Mouse (Mus musculus) splenic B cell, adult 2 months (primary cell): ENCODE results near the gene Dlgap1.

ENCODE experiments used
- DNase-seq: peaks from one replicate; pipeline ENCODE4 v3.0.0-alpha.2; 2011; ENCODE audit warnings: low read depth, low spot score
- H3K27me3 ChIP-seq: 2 replicates; pipeline ENCODE4 v1.6.1; 2012; ENCODE audit warnings: mild to moderate bottlenecking, low read length, moderate library complexity, mixed read lengths; ENCODE audit not compliant: control insufficient read depth, poor library complexity, insufficient read depth, severe bottlenecking
- H3K36me3 ChIP-seq: 2 replicates; pipeline ENCODE4 v1.6.1; 2012; ENCODE audit warnings: mild to moderate bottlenecking, low read length, moderate library complexity, mixed read lengths; ENCODE audit not compliant: control insufficient read depth, poor library complexity, insufficient read depth, severe bottlenecking

Dlgap1 gene

GRCm38 (mm10) chr17:70434549-70434948, 465.7 kb downstream of the Dlgap1 start:
- Histone ChIP-seq H3K36me3 (no peaks in the 10 kb centered on the region), H3K27me3 (no peaks in the 10 kb centered on the region)
- no peak for DNase-seq

- no peak for DNase-seq
Measured at GRCm38 (mm10) chr17:70435612-70436011, 466.7 kb downstream of the Dlgap1 start.

GRCm38 (mm10) chr17:70437229-70437628, 468.4 kb downstream of the Dlgap1 start:
- Histone ChIP-seq H3K27me3 (no peaks in the 10 kb centered on the region), H3K36me3 (no peaks in the 10 kb centered on the region)
- no peak for DNase-seq

More at GRCm38 (mm10) chr17:70435612-70436011, 466.7 kb downstream of the Dlgap1 start:
- H3K27me3 ChIP-seq = no peaks in the 10 kb centered on the region
- no peaks in the 10 kb centered on the region for H3K36me3 ChIP-seq

GRCm38 (mm10) chr17:70442976-70443375, 474.1 kb downstream of the Dlgap1 start:
- no peaks in the 10 kb centered on the region for H3K36me3 ChIP-seq
- DNase-seq = no peak
- no peaks in the 10 kb centered on the region for H3K27me3 ChIP-seq

GRCm38 (mm10) chr17:70446451-70446850, 477.6 kb downstream of the Dlgap1 start:
- H3K36me3 ChIP-seq = no peaks in the 10 kb centered on the region
- DNase-seq = no peak

GRCm38 (mm10) chr17:70455036-70455435, 486.2 kb downstream of the Dlgap1 start:
- DNase-seq = no peak
- H3K36me3 ChIP-seq = no peaks in the 10 kb centered on the region
- H3K27me3 ChIP-seq = no peaks in the 10 kb centered on the region

More at GRCm38 (mm10) chr17:70446451-70446850, 477.6 kb downstream of the Dlgap1 start:
- no peaks in the 10 kb centered on the region for H3K27me3 ChIP-seq

GRCm38 (mm10) chr17:70457103-70457502, 488.2 kb downstream of the Dlgap1 start:
- no peak for DNase-seq
- H3K27me3 ChIP-seq = no peaks in the 10 kb centered on the region
- no peaks in the 10 kb centered on the region for H3K36me3 ChIP-seq

- DNase-seq = no peak
- no peaks in the 10 kb centered on the region for H3K36me3 ChIP-seq
- no peaks in the 10 kb centered on the region for H3K27me3 ChIP-seq
Measured at GRCm38 (mm10) chr17:70462231-70462630, 493.4 kb downstream of the Dlgap1 start.

GRCm38 (mm10) chr17:70462771-70463491, 494.1 kb downstream of the Dlgap1 start:
- H3K36me3 ChIP-seq = no peaks in the 10 kb centered on the region
- DNase-seq = no peak
- no peaks in the 10 kb centered on the region for H3K27me3 ChIP-seq

GRCm38 (mm10) chr17:70466413-70466812, 497.5 kb downstream of the Dlgap1 start:
- Histone ChIP-seq H3K36me3 (no peaks in the 10 kb centered on the region), H3K27me3 (no peaks in the 10 kb centered on the region)
- DNase-seq = no peak

GRCm38 (mm10) chr17:70470970-70471371, 502.1 kb downstream of the Dlgap1 start:
- Histone ChIP-seq H3K27me3 (no peaks in the 10 kb centered on the region), H3K36me3 (no peaks in the 10 kb centered on the region)
- DNase-seq = no peak

- DNase-seq = no peak
- H3K27me3 ChIP-seq = no peaks in the 10 kb centered on the region
- no peaks in the 10 kb centered on the region for H3K36me3 ChIP-seq
Measured at GRCm38 (mm10) chr17:70472162-70472561, 503.3 kb downstream of the Dlgap1 start.

- no peaks in the 10 kb centered on the region for H3K36me3 ChIP-seq
- no peaks in the 10 kb centered on the region for H3K27me3 ChIP-seq
- DNase-seq = no peak
Measured at GRCm38 (mm10) chr17:70473871-70474270, 505.0 kb downstream of the Dlgap1 start.

GRCm38 (mm10) chr17:70483716-70484115, 514.8 kb downstream of the Dlgap1 start:
- no peaks in the 10 kb centered on the region for H3K27me3 ChIP-seq
- DNase-seq = no peak
- H3K36me3 ChIP-seq = no peaks in the 10 kb centered on the region

GRCm38 (mm10) chr17:70485668-70486067, 516.8 kb downstream of the Dlgap1 start:
- H3K27me3 ChIP-seq = no peaks in the 10 kb centered on the region
- DNase-seq = no peak
- no peaks in the 10 kb centered on the region for H3K36me3 ChIP-seq

GRCm38 (mm10) chr17:70486259-70486658, 517.4 kb downstream of the Dlgap1 start:
- DNase-seq = no peak
- H3K36me3 ChIP-seq = no peaks in the 10 kb centered on the region
- no peaks in the 10 kb centered on the region for H3K27me3 ChIP-seq
